Mouse (Mus musculus) G1E (cell line): Measurements from ENCODE around the gene Zc3h6. TPM values are rescaled to one million over a fixed set of nuclear protein-coding genes. Genes with fewer than 3 reads are reported as not detected.

Experiments used
- ATAC-seq: 2 replicates; pipeline ENCODE4 v1.8.0; 2016; ENCODE audit warnings: mild to moderate bottlenecking; ENCODE audit not compliant: insufficient number of reproducible peaks, poor library complexity, low FRiP score, severe bottlenecking; ENCODE audit errors: extremely low read depth
- DNase-seq: peaks from one replicate; pipeline ENCODE4 v3.0.0; 2012; ENCODE audit warnings: low spot score
- H3K27me3 ChIP-seq: 2 replicates; pipeline ENCODE4 v1.6.1; 2012; ENCODE audit warnings: mild to moderate bottlenecking, low read length, inconsistent platforms; ENCODE audit not compliant: insufficient read depth
- H3K36me3 ChIP-seq: replicated peaks from 2 replicates; pipeline ENCODE3; 2012; ENCODE audit warnings: mild to moderate bottlenecking, inconsistent platforms
- H3K4me1 ChIP-seq: 2 replicates; pipeline ENCODE4 v1.6.1; 2012; ENCODE audit warnings: low read depth, low read length, inconsistent platforms, mixed read lengths; ENCODE audit not compliant: insufficient read depth
- H3K4me3 ChIP-seq: 2 replicates; pipeline ENCODE4 v1.5.1; 2012; ENCODE audit warnings: low read depth, mild to moderate bottlenecking, inconsistent platforms, low read length, moderate library complexity, mixed read lengths
- H3K9me3 ChIP-seq: replicated peaks from 2 replicates; pipeline ENCODE4 v1.6.1; 2012; ENCODE audit warnings: inconsistent platforms
- CTCF ChIP-seq: IDR thresholded peaks from 2 replicates; pipeline ENCODE4 v1.5.1; 2012; ENCODE audit warnings: low read depth, low read length, inconsistent platforms, mixed read lengths
- GATA1 ChIP-seq: IDR thresholded peaks from 2 replicates; pipeline ENCODE4 v1.6.1; 2012; ENCODE audit warnings: borderline replicate concordance, low read length, inconsistent platforms, mixed read lengths
- GATA2 ChIP-seq: IDR thresholded peaks from 2 replicates; pipeline ENCODE4 v1.6.1; 2012; ENCODE audit warnings: low read depth, low read length, inconsistent platforms, borderline replicate concordance
- POLR2AphosphoS5 ChIP-seq: IDR thresholded peaks from 2 replicates; pipeline ENCODE4 v1.6.1; 2012; ENCODE audit warnings: low read depth, low read length, inconsistent platforms; ENCODE audit not compliant: insufficient replicate concordance
- TAL1 ChIP-seq: conservative IDR thresholded peaks from 2 replicates; pipeline ENCODE4 v1.6.1; 2012; ENCODE audit warnings: low read depth, low read length, inconsistent platforms, mixed read lengths
- polyA plus RNA-seq: library from polyadenylated mRNA; stranded (reverse); fragments of >175 nt; gene quantifications from 2 replicates; pipeline ENCODE4 v1.2.3, GENCODE M21; 2012
- total RNA-seq, 2 experiments: library from RNA; stranded (forward) in 1 of 2; stranded (reverse) in 1 of 2; fragments of 200-1000 nt in 1 of 2; fragments of >200 nt in 1 of 2; fragmentation: Nextera tagmentation in 1 of 2; gene quantifications; 2 replicates each; pipeline ENCODE4 v1.2.3; 2014 to 2017

Zc3h6 gene
- total and polyA plus RNA-seq, 3 experiments, result 1.9 to 9.6 (median 2.2) TPM

GRCm38 (mm10) chr2:128943538-128944528 lies 23.4 kb upstream of the Zc3h6 start, which contains the start of gene Zc3h8:
Gene Zc3h8, minus strand, starts transcription at chr2:128944077.
- Histone ChIP-seq H3K4me3 (peak within 1 kb of the TSS; percentile 76), H3K9me3 (no peaks in the 10 kb centered on the region), H3K36me3 (peaks cover 27% of the 10 kb centered on the region), H3K27me3 (peaks cover under 1% of the 10 kb centered on the region; the same call in 1 of the 2 replicates), H3K4me1 (peaks cover 12% of the 10 kb centered on the region)
- ATAC-seq (peak; percentile 82), DNase-seq (peak; percentile 86)
- TF ChIP-seq CTCF (no peak), GATA2 (no peak), POLR2AphosphoS5 (no peak), GATA1 (no peak), TAL1 (no peak)

GRCm38 (mm10) chr2:128947962-128948588 lies 19.1 kb upstream of the Zc3h6 start:
- no peak for ATAC-seq
- no peaks in the 10 kb centered on the region for H3K36me3 ChIP-seq
- H3K4me3 ChIP-seq, result no peak overlapping the region
- TF ChIP-seq POLR2AphosphoS5, result no peak
- peak; percentile 54; the same call in 1 of the 2 replicates for TF ChIP-seq CTCF
- no peak for TF ChIP-seq GATA1
- no peak for TF ChIP-seq TAL1
- TF ChIP-seq GATA2, result no peak
- DNase-seq, result peak; percentile 31
- H3K27me3 ChIP-seq, result peaks cover 16% of the 10 kb centered on the region
- peaks cover 6% of the 10 kb centered on the region for H3K4me1 ChIP-seq
- no peaks in the 10 kb centered on the region for H3K9me3 ChIP-seq

- H3K4me3 ChIP-seq, result no peak overlapping the region
- H3K36me3 ChIP-seq, result no peaks in the 10 kb centered on the region
- H3K9me3 ChIP-seq, result no peaks in the 10 kb centered on the region
- TF ChIP-seq CTCF, result no peak
- TF ChIP-seq TAL1, result no peak
- no peak for TF ChIP-seq GATA1
- no peak for TF ChIP-seq GATA2
- no peak for TF ChIP-seq POLR2AphosphoS5
- DNase-seq (no peak), ATAC-seq (no peak)
- H3K27me3 ChIP-seq, result peaks cover 19% of the 10 kb centered on the region
- no peaks in the 10 kb centered on the region for H3K4me1 ChIP-seq
These were observed 13.0 kb upstream of the Zc3h6 start for GRCm38 (mm10) chr2:128954186-128954585.

GRCm38 (mm10) chr2:128965505-128966105 lies 1.6 kb upstream of the Zc3h6 start:
- Histone ChIP-seq H3K9me3 (no peaks in the 10 kb centered on the region), H3K4me3 (no peak overlapping the region), H3K36me3 (no peaks in the 10 kb centered on the region), H3K4me1 (peaks cover 11% of the 10 kb centered on the region; the same call in 1 of the 2 replicates), H3K27me3 (no peaks in the 10 kb centered on the region)
- DNase-seq (no peak), ATAC-seq (no peak)
- TF ChIP-seq TAL1, result no peak
- no peak for TF ChIP-seq POLR2AphosphoS5
- TF ChIP-seq GATA2, result no peak
- TF ChIP-seq CTCF, result no peak
- TF ChIP-seq GATA1, result no peak

- TF ChIP-seq POLR2AphosphoS5, result no peak
- no peak for TF ChIP-seq CTCF
- TF ChIP-seq GATA1, result no peak
- TF ChIP-seq GATA2, result no peak
- TF ChIP-seq TAL1, result no peak
- no peaks in the 10 kb centered on the region for H3K9me3 ChIP-seq
- H3K36me3 ChIP-seq, result no peaks in the 10 kb centered on the region
- ATAC-seq (no peak), DNase-seq (no peak)
- peaks cover 11% of the 10 kb centered on the region; the same call in 1 of the 2 replicates for H3K4me1 ChIP-seq
- H3K4me3 ChIP-seq, result peak overlapping the region; percentile 88; the same call in 1 of the 2 replicates
- no peaks in the 10 kb centered on the region for H3K27me3 ChIP-seq
These were observed 966 bp upstream of the Zc3h6 start for GRCm38 (mm10) chr2:128966236-128966635.
